ENCODE assay signal across 22 mouse cellular contexts in genomic region chr4:128272501-128272900, GRCm38 (mm10). TPM values are rescaled to one million over a fixed set of nuclear protein-coding genes. Genes with fewer than 3 reads are reported as not detected.
A peak's percentile ranks its signal among the peaks of the same experiment; 100 is the strongest.
DNase-seq lines count a peak whose midpoint lies in the region; ATAC-seq and TF ChIP-seq lines count a peak whose summit lies in the region.
"Had no signal": no experiment of that assay in that cellular context is flagged by ENCODE, and none has a peak within 500 bp of the region (broad histone marks: within the 10 kb centered on the region; RNA-seq: fewer than 3 reads in every experiment).

No protein-coding gene starts in this region.

- 65% methylated on average over 6 of the region's 6 CpGs for WGBS in heart, embryonic 11.5 days (ENCODE audit: insufficient replicate concordance)
- WGBS in neural tube, embryonic 13.5 days: 58% methylated on average over 6 of the region's 6 CpGs

- H3K27ac ChIP-seq in heart, embryonic 11.5 days (ENCODE audit: low read depth, low read length): no peak overlapping the region
- peak overlapping the region; percentile 76 for H3K27ac ChIP-seq in neural tube, embryonic 13.5 days (replicated peaks)
- H3K27ac ChIP-seq in gastrocnemius, adult 2 months: peak overlapping the region; percentile 58
- H3K27ac ChIP-seq: heart, embryonic 15.5 days; midbrain, embryonic 12.5 days had no signal

- no peak for ATAC-seq in heart, embryonic 11.5 days (replicated peaks; ENCODE audit: insufficient number of reproducible peaks, low FRiP score, low TSS enrichment)
- no peak for ATAC-seq in neural tube, embryonic 13.5 days (ENCODE audit: low read depth)
- ATAC-seq: inflammation-experienced regulatory T-cells, adult 6 months had no signal

- no peak overlapping the region for H3K4me2 ChIP-seq in heart, embryonic 11.5 days
- H3K4me2 ChIP-seq in neural tube, embryonic 13.5 days: no peak overlapping the region
- H3K4me2 ChIP-seq: heart, embryonic 15.5 days; lung, embryonic 14.5 days; midbrain, embryonic 12.5 days had no signal

- intact Hi-C loops in gastrocnemius, adult 2 months (cut with DNase I): loop anchor here (10.0 kb wide), 1 partner anchor 188 kb away; no protein-coding TSS in a partner anchor

- H3K4me1 ChIP-seq in heart, embryonic 11.5 days (ENCODE audit: control insufficient read depth, insufficient read depth, low read length): peaks cover 2% of the 10 kb centered on the region; the same call in 1 of the 2 replicates
- H3K4me1 ChIP-seq in neural tube, embryonic 13.5 days (replicated peaks): peaks cover 44% of the 10 kb centered on the region
- H3K4me1 ChIP-seq: midbrain, embryonic 12.5 days had no signal

- no peak overlapping the region for H3K4me3 ChIP-seq in heart, embryonic 11.5 days (ENCODE audit: low read depth, low read length)
- H3K4me3 ChIP-seq in neural tube, embryonic 13.5 days: no peak overlapping the region
- no peak overlapping the region for H3K4me3 ChIP-seq in gastrocnemius, adult 2 months
- H3K4me3 ChIP-seq: heart, embryonic 15.5 days; midbrain, embryonic 12.5 days had no signal

- H3K9me3 ChIP-seq in heart, embryonic 11.5 days (replicated peaks; ENCODE audit: control insufficient read depth, low read length): no peaks in the 10 kb centered on the region
- no peaks in the 10 kb centered on the region for H3K9me3 ChIP-seq in neural tube, embryonic 13.5 days
- H3K9me3 ChIP-seq: heart, embryonic 15.5 days; midbrain, embryonic 12.5 days had no signal

- 0 out of 2 replicates have a peak, but pooled peaks cover 2% of the 10 kb centered on the region for H3K27me3 ChIP-seq in heart, embryonic 11.5 days (ENCODE audit: control insufficient read depth, insufficient read depth, low read length)
- H3K27me3 ChIP-seq in neural tube, embryonic 13.5 days: no peaks in the 10 kb centered on the region
- H3K27me3 ChIP-seq: heart, embryonic 15.5 days; midbrain, embryonic 12.5 days had no signal

- TF ChIP-seq CTCF in gastrocnemius, adult 2 months (IDR thresholded peaks at IDR 0.05): no peak

- DNase-seq in heart, adult 18-20 months: peak; percentile 11 to 28
- no peak for DNase-seq in neural tube, embryonic 10.5 days (ENCODE audit: extremely low spot score, low spot score)
- DNase-seq in gastrocnemius, adult 2 months: peak; percentile 72
- peak; percentile 36 for DNase-seq in skeletal muscle tissue, adult 2 months (ENCODE audit: low read depth, low spot score)
- DNase-seq in adrenal gland, postnatal 10 days: no peak
- DNase-seq in left cerebral cortex, adult 11 months (ENCODE audit: low spot score): no peak
- DNase-seq: kidney, postnatal 10 days; right cerebral cortex, postnatal 25 days; thymus, postnatal 36 days had no signal

- no peak overlapping the region for H3K9ac ChIP-seq in heart, embryonic 11.5 days (ENCODE audit: low read depth, low read length)
- H3K9ac ChIP-seq in neural tube, embryonic 13.5 days: no peak overlapping the region
- H3K9ac ChIP-seq: heart, embryonic 15.5 days; lung, embryonic 14.5 days; midbrain, embryonic 12.5 days had no signal

- no peaks in the 10 kb centered on the region for H3K36me3 ChIP-seq in heart, embryonic 11.5 days (ENCODE audit: control insufficient read depth, insufficient read depth, low read length)
- H3K36me3 ChIP-seq in neural tube, embryonic 13.5 days: no peaks in the 10 kb centered on the region
- H3K36me3 ChIP-seq: G1E; heart, embryonic 15.5 days; midbrain, embryonic 12.5 days had no signal

RNA-seq across cellular contexts. Expression of gene Hmgb4, which starts 11.7 kb away (rescaled TPM):
- not detected for total RNA-seq in heart, adult 18-20 months (2021)
- not detected in 2 replicates for polyA plus RNA-seq in heart, embryonic 11.5 days (2014; fragmentation: Nextera tagmentation; extraction: Ambion mirVana)
- polyA plus RNA-seq in neural tube, embryonic 13.5 days (2015; fragmentation: Nextera tagmentation; extraction: Ambion mirVana): not detected in 2 replicates
- not detected for total RNA-seq in gastrocnemius, adult 2 months (2021)
- total RNA-seq in adrenal gland, postnatal 10 days (2021): not detected
- total RNA-seq: adrenal gland, postnatal 4 days; layer of hippocampus, postnatal 25 days had no signal
- polyA plus RNA-seq: C2C12; cortical plate, adult 2 months; G1E; heart, embryonic 15.5 days; inflammation-experienced regulatory T-cells, adult 6 months; limb, embryonic 14.5 days; lung, embryonic 14.5 days; midbrain, embryonic 12.5 days; stomach, embryonic 14.5 days had no signal

Comparison
In these comparisons a context has a peak if more than half of its experiments do, and no peak if none do; other contexts are left out.
1. DNase-seq: peak in heart, adult 18-20 months (2 of 2), gastrocnemius, adult 2 months (single experiment) and skeletal muscle tissue, adult 2 months (single experiment); none in neural tube, embryonic 10.5 days (single experiment), adrenal gland, postnatal 10 days (single experiment) and left cerebral cortex, adult 11 months (single experiment).